Comparison of ENCODE assay signal across 7 mouse cellular contexts in genomic region chr7:100848744-100849143, GRCm38 (mm10). TPM values are rescaled to one million over a fixed set of nuclear protein-coding genes. Genes with fewer than 3 reads are reported as not detected.
DNase-seq lines count a peak whose midpoint lies in the region; ATAC-seq and TF ChIP-seq lines count a peak whose summit lies in the region.

No protein-coding gene starts in this region.

- peaks cover 14% of the 10 kb centered on the region for H3K4me1 ChIP-seq in embryonic facial prominence, embryonic 14.5 days (ENCODE audit: control insufficient read depth, insufficient read depth, low read length)
- peaks cover 3% of the 10 kb centered on the region; the same call in 1 of the 2 replicates for H3K4me1 ChIP-seq in lung, adult 2 months (ENCODE audit: control insufficient read depth, insufficient read depth, low read length)

- 38% methylated on average over 6 of the region's 6 CpGs for WGBS in embryonic facial prominence, embryonic 14.5 days
- WGBS in lung, adult 2 months = 43% methylated on average over 6 of the region's 6 CpGs

- ATAC-seq in embryonic facial prominence, embryonic 14.5 days (ENCODE audit: low read depth) = no peak

- no peak overlapping the region for H3K4me2 ChIP-seq in embryonic facial prominence, embryonic 14.5 days (ENCODE audit: low read depth, low read length)

- H3K27me3 ChIP-seq in embryonic facial prominence, embryonic 14.5 days (replicated peaks; ENCODE audit: control insufficient read depth, insufficient read depth, low read length) = no peaks in the 10 kb centered on the region

- no peak overlapping the region for H3K9ac ChIP-seq in embryonic facial prominence, embryonic 14.5 days (ENCODE audit: low read depth, low read length)

- H3K27ac ChIP-seq in embryonic facial prominence, embryonic 14.5 days (replicated peaks; ENCODE audit: low read depth, low read length) = no peak overlapping the region

- DNase-seq in urinary bladder, postnatal 14 days (ENCODE audit: low spot score) = peak; percentile 73
- no peak for DNase-seq in urinary bladder, postnatal 4 days (ENCODE audit: low spot score in 2 of 2)
- DNase-seq in adrenal gland, adult 8-10 months = peak; percentile 49
- peak; percentile 73 for DNase-seq in embryonic facial prominence, embryonic 14.5 days (ENCODE audit: low spot score)
- peak; percentile 89 to 91 for DNase-seq in kidney, postnatal 4 days
- peak; percentile 70 for DNase-seq in lung, adult 2 months
- peak; percentile 74 for DNase-seq in right cerebral cortex, postnatal 25 days

- no peak overlapping the region for H3K4me3 ChIP-seq in embryonic facial prominence, embryonic 14.5 days (ENCODE audit: low read depth, low read length)
- H3K4me3 ChIP-seq in lung, adult 2 months (replicated peaks; ENCODE audit: extremely low read depth, low read depth, low read length) = no peak overlapping the region

- H3K36me3 ChIP-seq in embryonic facial prominence, embryonic 14.5 days (ENCODE audit: control insufficient read depth, insufficient read depth, low read length) = no peaks in the 10 kb centered on the region

- no peak for TF ChIP-seq POLR2A in lung, adult 2 months (IDR thresholded peaks at IDR 0.05; ENCODE audit: borderline replicate concordance, extremely low read depth, low read depth, low read length)

- no peaks in the 10 kb centered on the region for H3K9me3 ChIP-seq in embryonic facial prominence, embryonic 14.5 days (ENCODE audit: control insufficient read depth, low read length)

- peak; percentile 90 for TF ChIP-seq CTCF in lung, adult 2 months (IDR thresholded peaks at IDR 0.05; ENCODE audit: insufficient read depth, low read length)

RNA-seq across cellular contexts. Expression of gene Relt, which starts 14.5 kb away (rescaled TPM):
- 1 to 10 TPM; 1.2 to 1.8 (median 1.5) TPM for total RNA-seq in adrenal gland, adult 8-10 months (2022)
- 4.1 and 4.6 TPM in 2 replicates for polyA plus RNA-seq in embryonic facial prominence, embryonic 14.5 days (2014; fragmentation: Nextera tagmentation; extraction: Ambion mirVana)
- polyA plus RNA-seq in lung, adult 2 months (2012; rRNA removed) = 13.1 and 20.0 TPM in 2 replicates

Comparison
In these comparisons a context has a peak if more than half of its experiments do, and no peak if none do; other contexts are left out.
1. DNase-seq: peak in urinary bladder, postnatal 14 days (single experiment), adrenal gland, adult 8-10 months (single experiment), embryonic facial prominence, embryonic 14.5 days (single experiment), kidney, postnatal 4 days (2 of 2), lung, adult 2 months (single experiment) and right cerebral cortex, postnatal 25 days (single experiment); none in urinary bladder, postnatal 4 days (0 of 2).